Mouse (Mus musculus) stomach, embryonic 16.5 days (tissue): ENCODE data around the gene Cyp4f37. TPM values are rescaled to one million over a fixed set of nuclear protein-coding genes. Genes with fewer than 3 reads are reported as not detected.
"Not testable (repeated sequence)": the region's sequence is repeated elsewhere in the genome, so short reads cannot be mapped to it uniquely, and the experiment has no call there.

Experiments
- ATAC-seq: fragments of 200-750 bp; cut with Nextera tagmentation; 2 replicates; pipeline ENCODE4 v1.8.0; 2017; ENCODE audit warnings: moderate number of reproducible peaks, moderate TSS enrichment; ENCODE audit not compliant: insufficient read depth, low FRiP score
- H3K27ac ChIP-seq: fragments of 300-500 bp; sonication (generic); 2 replicates; pipeline ENCODE4 v1.5.1; 2014; ENCODE audit warnings: low read length
- H3K27me3 ChIP-seq: fragments of 300-500 bp; sonication (generic); 2 replicates; pipeline ENCODE4 v1.6.1; 2014; ENCODE audit warnings: low read length, control low read depth, mixed read lengths; ENCODE audit not compliant: control insufficient read depth, insufficient read depth
- H3K36me3 ChIP-seq: fragments of 300-500 bp; sonication (generic); 2 replicates; pipeline ENCODE4 v1.6.1; 2014; ENCODE audit warnings: low read length; ENCODE audit not compliant: control insufficient read depth, insufficient read depth
- H3K4me1 ChIP-seq: fragments of 300-500 bp; sonication (generic); 2 replicates; pipeline ENCODE4 v1.6.1; 2014; ENCODE audit warnings: low read length, control low read depth, mixed read lengths; ENCODE audit not compliant: control insufficient read depth, insufficient read depth
- H3K4me2 ChIP-seq: fragments of 300-500 bp; sonication (generic); 2 replicates; pipeline ENCODE4 v1.6.1; 2014; ENCODE audit warnings: low read depth, low read length, mixed read lengths
- H3K4me3 ChIP-seq: fragments of 300-500 bp; sonication (generic); replicated peaks from 2 replicates; pipeline ENCODE4 v1.5.1; 2014; ENCODE audit warnings: mild to moderate bottlenecking, low read length
- H3K9ac ChIP-seq: fragments of 300-500 bp; sonication (generic); 2 replicates; pipeline ENCODE4 v1.6.1; 2014; ENCODE audit warnings: low read length
- H3K9me3 ChIP-seq: fragments of 300-500 bp; sonication (generic); replicated peaks from 2 replicates; pipeline ENCODE4 v1.6.1; 2016; ENCODE audit warnings: low read length, control low read depth; ENCODE audit not compliant: control insufficient read depth
- WGBS: fragments of 180-500 bp; shearing (Covaris S2); extraction: QIAGEN DNeasy Blood & Tissue Kit; methylation state at CpG from one replicate; pipeline ENCODE4 v1.1.7; 2014; 5-methylcytosine and 5-hydroxymethylcytosine counted together
- polyA plus RNA-seq: library from polyadenylated mRNA; unstranded; fragments of >200 nt; fragmentation: Nextera tagmentation; extraction: Ambion mirVana; gene quantifications from 2 replicates; pipeline ENCODE4 v1.2.1, GENCODE M21; 2015

The Cyp4f37 gene
- not detected in 2 replicates for polyA plus RNA-seq

DNA sequence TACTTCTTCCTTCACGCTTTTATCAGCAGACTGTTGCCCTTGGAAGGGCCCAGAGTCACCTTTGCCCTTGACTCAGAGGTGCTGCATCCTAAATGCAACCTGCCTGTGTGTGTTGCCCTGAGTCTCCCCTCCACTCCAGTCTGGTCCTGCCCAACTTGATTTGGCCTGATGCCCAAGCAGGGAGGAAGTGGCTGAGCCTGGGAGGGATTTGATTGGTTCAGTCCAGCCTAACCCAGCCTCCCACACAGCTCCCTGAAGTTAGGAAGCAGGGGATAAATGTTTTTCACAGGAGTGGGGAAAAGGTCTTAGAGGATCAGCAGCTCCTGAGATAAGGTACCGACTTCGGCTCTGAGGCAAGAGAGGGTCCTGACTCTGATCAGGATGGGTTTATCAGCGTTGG lies at the start of gene Cyp4f37:
Cyp4f37 (plus strand) TSS at position 292 of the 400 bp plus-strand sequence.
- H3K36me3 ChIP-seq, H3K4me2 ChIP-seq, ATAC-seq, H3K4me1 ChIP-seq, H3K27ac ChIP-seq, H3K9ac ChIP-seq, H3K4me3 ChIP-seq, H3K27me3 ChIP-seq, H3K9me3 ChIP-seq: not testable (repeated sequence)
- 56% methylated on average over 4 of the region's 4 CpGs for WGBS

DNA sequence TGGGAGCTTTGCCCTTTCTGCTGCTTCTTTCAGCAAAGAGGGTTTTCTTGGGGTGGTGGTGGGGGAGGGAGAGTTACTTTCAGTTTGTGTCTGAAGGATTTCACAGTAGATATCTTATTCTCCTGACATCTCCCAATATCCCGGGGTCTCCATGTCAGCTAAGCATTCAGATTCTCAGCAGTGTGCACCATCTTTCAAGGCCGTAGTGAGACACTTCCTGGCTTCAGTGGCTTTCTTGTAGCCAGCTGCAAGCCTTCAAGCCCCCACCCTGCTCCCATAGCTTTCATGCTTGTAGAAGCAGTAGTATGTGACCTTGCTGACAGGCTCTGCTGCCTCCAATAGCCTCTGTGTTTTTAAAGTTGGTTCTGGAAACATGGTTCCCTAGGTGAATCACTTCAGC lies 47.8 kb upstream of the Cyp4f37 start:
- not testable (repeated sequence) for ATAC-seq, H3K9ac ChIP-seq, H3K27me3 ChIP-seq, H3K4me2 ChIP-seq, H3K4me3 ChIP-seq, H3K4me1 ChIP-seq, H3K27ac ChIP-seq, H3K9me3 ChIP-seq, H3K36me3 ChIP-seq
- 48% methylated on average over 2 of the region's 2 CpGs for WGBS

DNA sequence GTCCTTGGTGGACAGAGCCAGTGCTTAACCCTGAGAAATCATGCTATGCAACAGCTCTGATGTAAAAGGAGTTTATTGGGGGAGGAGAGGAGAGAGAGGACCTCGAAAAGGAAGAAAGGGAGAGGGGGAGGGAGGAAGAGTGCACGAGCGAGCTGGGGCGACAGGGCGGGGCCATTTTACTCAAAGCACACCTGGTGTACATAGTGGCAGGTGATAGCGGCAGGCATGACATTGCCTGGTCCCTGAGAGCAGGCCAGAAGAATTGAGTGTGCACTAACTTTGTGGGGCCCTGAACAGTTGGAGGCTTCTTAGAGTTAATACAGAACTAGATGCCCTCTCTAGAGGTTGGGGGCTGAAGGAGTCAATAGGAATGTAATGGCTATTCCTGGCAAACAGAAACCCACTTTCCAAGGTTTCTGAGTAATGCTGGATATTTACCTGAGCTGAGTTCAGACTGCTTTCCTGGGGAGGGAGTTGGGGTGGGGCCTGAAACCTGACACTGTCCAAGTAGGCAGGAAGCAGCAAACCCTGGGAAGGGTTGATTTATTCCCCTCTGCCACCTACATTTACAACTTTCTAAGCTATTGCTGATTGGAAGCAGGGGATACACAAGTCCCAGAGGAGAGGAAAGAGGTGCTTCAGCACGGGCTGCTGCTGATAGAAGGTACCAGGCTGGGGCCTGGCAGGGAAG lies 43.5 kb upstream of the Cyp4f37 start:
- Histone ChIP-seq H3K9me3 (no peaks in the 10 kb centered on the region), H3K4me2 (no peak overlapping the region), H3K4me3 (no peak overlapping the region), H3K27ac (no peak overlapping the region; the same call in 1 of the 2 replicates), H3K36me3 (no peaks in the 10 kb centered on the region), H3K27me3 (no peaks in the 10 kb centered on the region), H3K9ac (no peak overlapping the region), H3K4me1 (no peaks in the 10 kb centered on the region)
- WGBS = 34% methylated on average over 7 of the region's 7 CpGs
- ATAC-seq = peak; percentile 75

DNA sequence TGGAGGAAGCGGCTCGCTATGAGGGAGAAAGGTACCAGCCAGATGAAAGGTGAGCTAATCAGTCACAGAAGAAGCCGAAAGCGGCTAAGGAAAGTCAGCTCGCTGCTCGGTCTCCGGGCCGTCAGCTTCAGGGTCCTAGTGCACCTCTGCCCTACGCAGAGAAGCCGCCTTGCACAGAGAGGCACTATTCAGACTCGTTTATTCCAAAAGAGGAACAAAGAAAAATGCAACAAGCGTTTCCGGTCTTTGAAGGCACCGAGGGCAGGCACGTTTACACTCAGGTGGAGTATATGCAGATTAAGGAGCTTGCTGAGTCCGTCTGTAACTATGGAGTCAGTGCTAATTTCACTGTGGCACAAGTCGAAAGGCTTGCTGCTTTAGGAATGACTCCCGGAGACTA lies 24.6 kb upstream of the Cyp4f37 start:
- Histone ChIP-seq H3K4me2 (no peak overlapping the region), H3K9me3 (no peaks in the 10 kb centered on the region), H3K36me3 (no peaks in the 10 kb centered on the region), H3K27me3 (no peaks in the 10 kb centered on the region), H3K9ac (no peak overlapping the region), H3K4me1 (no peaks in the 10 kb centered on the region), H3K27ac (no peak overlapping the region), H3K4me3 (no peak overlapping the region)
- ATAC-seq = no peak
- 86% methylated on average over 18 of the region's 18 CpGs for WGBS

DNA sequence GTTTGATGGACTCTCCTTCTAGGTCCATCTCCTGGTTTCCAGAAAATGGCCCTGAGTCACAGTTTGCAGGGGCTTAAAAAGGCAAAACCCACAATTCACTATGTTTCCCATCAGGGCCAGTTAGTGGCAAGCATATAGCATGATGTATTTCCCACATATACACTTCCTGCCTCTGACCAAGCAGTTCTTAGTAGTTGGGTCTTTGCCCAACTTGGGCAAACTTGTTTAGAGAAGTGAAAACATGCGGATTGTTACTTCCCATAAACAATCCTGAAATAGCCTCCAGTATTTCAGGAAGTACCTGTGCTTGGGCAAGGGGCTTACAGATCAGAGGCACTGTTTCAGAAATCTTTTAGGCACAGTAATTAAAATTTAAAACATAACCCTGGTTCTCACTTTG lies 13.1 kb upstream of the Cyp4f37 start:
- Histone ChIP-seq H3K9me3 (no peaks in the 10 kb centered on the region), H3K4me1 (no peaks in the 10 kb centered on the region), H3K9ac (no peak overlapping the region), H3K4me2 (no peak overlapping the region), H3K27ac (no peak overlapping the region), H3K36me3 (no peaks in the 10 kb centered on the region), H3K4me3 (no peak overlapping the region), H3K27me3 (no peaks in the 10 kb centered on the region)
- no peak for ATAC-seq
- 68% methylated on average over 1 of the region's 1 CpGs for WGBS

DNA sequence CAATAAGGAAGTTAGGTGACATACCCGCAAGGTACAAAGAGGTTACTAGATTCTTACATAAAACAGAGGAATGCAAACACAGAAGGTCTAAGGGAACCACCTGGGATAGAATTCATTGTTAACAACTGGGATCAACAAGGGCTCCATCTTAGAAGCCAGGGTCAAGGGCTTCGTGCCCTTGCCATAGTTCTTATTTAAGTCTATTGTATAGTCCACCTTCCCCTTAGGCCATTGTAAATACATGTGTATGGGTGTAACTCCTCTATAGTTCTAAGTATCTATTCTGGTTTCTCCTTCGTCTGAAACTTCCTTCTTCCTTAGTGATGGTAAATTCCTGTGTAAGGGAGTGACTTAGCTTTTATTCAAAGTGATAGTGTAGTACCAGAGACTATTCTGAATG lies 10.9 kb upstream of the Cyp4f37 start:
- H3K4me1 ChIP-seq, ATAC-seq, H3K9ac ChIP-seq, H3K9me3 ChIP-seq, H3K27me3 ChIP-seq, H3K4me3 ChIP-seq, H3K36me3 ChIP-seq, H3K27ac ChIP-seq, H3K4me2 ChIP-seq: not testable (repeated sequence)
- WGBS = 76% methylated on average over 3 of the region's 3 CpGs

DNA sequence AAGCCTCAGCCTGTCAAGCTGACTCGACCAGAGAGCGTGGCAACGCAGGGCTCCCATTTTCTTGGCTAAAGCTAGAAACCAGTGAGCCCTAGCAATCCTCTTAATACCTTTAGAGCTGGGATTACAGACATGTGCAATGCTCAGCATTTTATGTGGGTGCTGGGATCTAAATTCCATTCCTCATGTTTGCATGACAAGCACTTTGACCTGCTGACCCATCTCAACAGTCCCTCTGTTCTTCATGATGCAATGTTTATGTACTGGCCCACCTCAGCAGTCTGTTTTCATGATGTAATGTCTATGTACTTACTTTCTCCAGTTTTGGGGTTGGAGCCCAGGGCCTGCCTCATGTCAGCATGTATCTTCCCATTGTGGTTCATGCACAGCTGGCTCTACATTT lies 10.2 kb upstream of the Cyp4f37 start:
- Histone ChIP-seq H3K9ac (no peak overlapping the region), H3K9me3 (no peaks in the 10 kb centered on the region), H3K27ac (no peak overlapping the region), H3K4me1 (no peaks in the 10 kb centered on the region), H3K27me3 (no peaks in the 10 kb centered on the region), H3K36me3 (no peaks in the 10 kb centered on the region), H3K4me3 (no peak overlapping the region), H3K4me2 (no peak overlapping the region)
- WGBS = 81% methylated on average over 3 of the region's 3 CpGs
- ATAC-seq = no peak

DNA sequence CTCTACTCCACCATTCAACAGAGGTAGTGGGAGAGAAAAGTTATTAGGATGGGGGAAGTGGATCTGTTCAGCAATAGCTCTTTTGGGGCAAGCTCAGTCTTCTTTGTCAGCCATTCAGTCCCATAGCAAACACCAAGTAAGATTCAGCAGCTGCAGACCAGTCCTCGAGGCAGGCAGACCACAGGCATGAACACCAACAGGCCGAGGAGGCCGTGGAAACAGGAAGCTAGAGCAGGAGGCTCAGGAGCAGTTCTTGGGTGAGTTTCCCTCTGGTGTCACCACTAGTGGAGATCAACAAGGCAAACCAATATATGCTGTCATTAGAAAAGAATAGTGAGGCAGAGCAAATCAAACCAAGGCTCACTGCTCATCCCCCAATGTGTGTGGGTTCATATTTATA lies 8.7 kb upstream of the Cyp4f37 start:
- WGBS = 67% methylated on average over 3 of the region's 3 CpGs
- no peak for ATAC-seq
- no peaks in the 10 kb centered on the region for H3K9me3 ChIP-seq

DNA sequence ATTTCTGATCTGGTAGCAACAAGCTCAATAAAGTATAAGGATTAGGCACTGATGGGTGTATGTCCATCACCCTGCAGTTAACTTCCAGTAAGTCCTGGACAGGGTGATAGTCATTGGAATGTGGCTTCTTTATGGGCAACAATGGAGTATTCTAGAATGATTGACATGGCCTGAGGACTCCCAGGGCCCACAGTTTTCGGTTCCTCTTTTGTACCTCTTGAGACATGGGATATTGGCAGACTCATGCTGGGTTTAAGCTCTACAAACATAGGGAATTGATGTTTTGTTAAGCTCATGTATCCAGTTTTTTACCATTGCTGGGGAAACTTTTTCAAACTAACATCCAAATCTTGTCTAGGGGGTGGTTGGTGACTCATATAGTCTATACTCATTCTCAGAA lies 3.9 kb upstream of the Cyp4f37 start:
- ATAC-seq = no peak

More for the DNA sequence above, 8.7 kb upstream of the Cyp4f37 start:
- no peaks in the 10 kb centered on the region for H3K36me3 ChIP-seq
- no peaks in the 10 kb centered on the region for H3K27me3 ChIP-seq
- no peak overlapping the region for H3K4me3 ChIP-seq
- no peak overlapping the region for H3K4me2 ChIP-seq
- H3K4me1 ChIP-seq = no peaks in the 10 kb centered on the region
- no peak overlapping the region for H3K27ac ChIP-seq
- H3K9ac ChIP-seq = no peak overlapping the region

More for the DNA sequence above, 3.9 kb upstream of the Cyp4f37 start:
- Histone ChIP-seq H3K4me2 (no peak overlapping the region), H3K27me3 (no peaks in the 10 kb centered on the region), H3K27ac (no peak overlapping the region), H3K4me3 (no peak overlapping the region), H3K4me1 (no peaks in the 10 kb centered on the region), H3K9ac (no peak overlapping the region), H3K9me3 (peaks cover 6% of the 10 kb centered on the region; the same call in 1 of the 2 replicates), H3K36me3 (no peaks in the 10 kb centered on the region)
- 73% methylated on average over 1 of the region's 1 CpGs for WGBS
